Mouse (Mus musculus) right cerebral cortex, adult 2 months (tissue): Measurements from ENCODE around the gene Gm12666.
"Not testable (repeated sequence)": the region's sequence is repeated elsewhere in the genome, so short reads cannot be mapped to it uniquely, and the experiment has no call there.

ENCODE experiments used
- DNase-seq, 2 experiments: peaks; one replicate each; pipeline ENCODE4 v3.0.0; 2021 to 2022; ENCODE audit warnings: low spot score in 2 of 2

The Gm12666 gene

GRCm38 (mm10) chr4:92191649-92192048 is at the start of gene Gm12666:
Gene Gm12666 (minus strand): TSS chr4:92191749.
- DNase-seq, result not testable (repeated sequence)

- DNase-seq, result no peak
Observed at GRCm38 (mm10) chr4:92226326-92226725, 34.8 kb upstream of the Gm12666 start.

GRCm38 (mm10) chr4:92216286-92216685 is 24.7 kb upstream of the Gm12666 start:
- no peak for DNase-seq

GRCm38 (mm10) chr4:92152646-92153045 is 38.9 kb downstream of the Gm12666 start:
- DNase-seq, result no peak

GRCm38 (mm10) chr4:92147134-92147533 is 44.4 kb downstream of the Gm12666 start, which contains the start of gene Izumo3:
Gene Izumo3 (minus strand): TSS chr4:92147234.
- no peak for DNase-seq
